Mouse (Mus musculus): ENCODE results near the gene Pcsk5.

DNA sequence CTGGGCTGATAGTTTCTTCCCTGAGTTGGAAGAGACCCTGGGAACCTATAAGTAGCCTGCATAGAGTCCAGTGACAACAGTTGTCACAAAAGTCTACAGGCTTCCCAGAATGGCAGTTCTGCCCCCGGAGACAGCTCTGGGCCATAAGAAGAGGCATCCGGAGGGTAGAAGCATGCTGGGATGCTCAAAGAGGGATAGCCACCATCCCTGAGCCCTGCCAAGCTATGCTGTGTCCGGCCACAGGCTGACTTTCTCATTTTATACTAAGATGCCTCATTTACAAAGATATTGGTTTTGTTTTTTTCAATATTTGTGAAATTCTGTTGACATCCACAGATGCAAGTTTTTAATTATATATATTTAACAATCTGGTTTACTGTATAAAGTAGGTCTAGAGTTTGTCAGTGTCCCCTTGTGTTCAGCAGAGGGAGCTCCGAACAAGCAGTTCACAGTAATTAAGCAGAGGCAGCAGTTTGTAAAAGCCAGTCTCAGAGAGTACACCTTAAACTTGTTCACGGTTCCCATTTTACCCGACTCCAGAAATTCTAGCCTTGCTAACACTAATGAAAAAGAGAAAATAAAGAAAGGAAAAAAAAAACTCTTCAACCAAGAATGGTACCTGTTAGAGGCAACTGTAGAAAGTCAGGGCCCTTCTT, 369.7 kb downstream of the Pcsk5 start:
- TF ChIP-seq POLR2A (IDR thresholded peaks at IDR 0.05; ENCODE audit: insufficient read length, low read depth) = no peak
- no peak for TF ChIP-seq MAX (IDR thresholded peaks at IDR 0.05; ENCODE audit: low read depth)
- no peak for TF ChIP-seq TCF12 (IDR thresholded peaks at IDR 0.05; ENCODE audit: insufficient read depth, poor library complexity, severe bottlenecking)
- TF ChIP-seq USF1 (IDR thresholded peaks at IDR 0.05; ENCODE audit: low read depth) = no peak
- TF ChIP-seq POLR2AphosphoS2 (IDR thresholded peaks at IDR 0.05; ENCODE audit: insufficient read length, low read depth) = no peak
- TF ChIP-seq E2F4 (IDR thresholded peaks at IDR 0.05; ENCODE audit: insufficient read depth) = no peak
- no peak for TF ChIP-seq TCF3 (IDR thresholded peaks at IDR 0.05; ENCODE audit: insufficient read length, low read depth)
- TF ChIP-seq REST (IDR thresholded peaks at IDR 0.05; ENCODE audit: insufficient read depth, insufficient read length) = no peak
- no peak for TF ChIP-seq CEBPB (IDR thresholded peaks at IDR 0.05; ENCODE audit: insufficient read depth, poor library complexity, severe bottlenecking)
- TF ChIP-seq SRF (IDR thresholded peaks at IDR 0.05; ENCODE audit: control insufficient read depth, insufficient read length, low read depth) = no peak
- no peak for TF ChIP-seq MYOD1 (IDR thresholded peaks at IDR 0.05; ENCODE audit: control insufficient read depth in 1 of 3, insufficient read length in 2 of 3, low read depth in 2 of 3)

All from myocyte (in vitro differentiated cells).